In genomic region chr5:90775562-90775961, GRCm38 (mm10) we compare ENCODE assay signal across 31 mouse cellular contexts. TPM values are rescaled to one million over a fixed set of nuclear protein-coding genes. Genes with fewer than 3 reads are reported as not detected.
DNase-seq lines count a peak whose midpoint lies in the region; ATAC-seq and TF ChIP-seq lines count a peak whose summit lies in the region.
"Had no signal": no experiment of that assay in that cellular context is flagged by ENCODE, and none has a peak within 500 bp of the region (broad histone marks: within the 10 kb centered on the region; RNA-seq: fewer than 3 reads in every experiment).

No protein-coding gene starts in this region.

- no peak overlapping the region for H3K4me3 ChIP-seq in liver, embryonic 11.5 days (ENCODE audit: low read depth, low read length)
- H3K4me3 ChIP-seq in liver, postnatal 0 days (ENCODE audit: low read depth, low read length), result no peak overlapping the region
- no peak overlapping the region for H3K4me3 ChIP-seq in forebrain, embryonic 12.5 days (replicated peaks)
- H3K4me3 ChIP-seq: embryonic facial prominence, embryonic 12.5 days; forebrain, embryonic 13.5 days; hindbrain, embryonic 13.5 days; kidney, embryonic 15.5 days; midbrain, embryonic 10.5 days; neural tube, embryonic 15.5 days had no signal

- no peaks in the 10 kb centered on the region for H3K27me3 ChIP-seq in liver, embryonic 11.5 days (replicated peaks; ENCODE audit: control insufficient read depth, insufficient read depth, low read length)
- H3K27me3 ChIP-seq in liver, postnatal 0 days (ENCODE audit: insufficient read depth, low read length), result no peaks in the 10 kb centered on the region
- H3K27me3 ChIP-seq in forebrain, embryonic 12.5 days, result no peaks in the 10 kb centered on the region
- H3K27me3 ChIP-seq: embryonic facial prominence, embryonic 12.5 days; forebrain, embryonic 13.5 days; hindbrain, embryonic 13.5 days; kidney, embryonic 15.5 days; neural tube, embryonic 15.5 days had no signal

- H3K36me3 ChIP-seq in liver, embryonic 11.5 days (ENCODE audit: control insufficient read depth, insufficient read depth, low read length), result no peaks in the 10 kb centered on the region
- H3K36me3 ChIP-seq in liver, postnatal 0 days (replicated peaks; ENCODE audit: insufficient read depth, low read length), result no peaks in the 10 kb centered on the region
- H3K36me3 ChIP-seq in forebrain, embryonic 12.5 days (replicated peaks), result no peaks in the 10 kb centered on the region
- H3K36me3 ChIP-seq: embryonic facial prominence, embryonic 12.5 days; hindbrain, embryonic 13.5 days; kidney, embryonic 15.5 days; midbrain, embryonic 10.5 days; neural tube, embryonic 15.5 days had no signal

- peaks cover 8% of the 10 kb centered on the region for H3K4me1 ChIP-seq in liver, embryonic 11.5 days (replicated peaks; ENCODE audit: control insufficient read depth, insufficient read depth, low read length)
- no peaks in the 10 kb centered on the region for H3K4me1 ChIP-seq in liver, postnatal 0 days (ENCODE audit: insufficient read depth)
- no peaks in the 10 kb centered on the region for H3K4me1 ChIP-seq in forebrain, embryonic 12.5 days
- H3K4me1 ChIP-seq: embryonic facial prominence, embryonic 12.5 days; forebrain, embryonic 13.5 days; hindbrain, embryonic 13.5 days; midbrain, embryonic 10.5 days; neural tube, embryonic 15.5 days had no signal

- 54% methylated on average over 5 of the region's 5 CpGs for WGBS in liver, embryonic 11.5 days
- 40% methylated on average over 5 of the region's 5 CpGs for WGBS in liver, postnatal 0 days (ENCODE audit: insufficient replicate concordance)
- WGBS in forebrain, embryonic 12.5 days, result 94% methylated on average over 5 of the region's 5 CpGs

- no peak for TF ChIP-seq CTCF in liver, postnatal 0 days (IDR thresholded peaks at IDR 0.05; ENCODE audit: low read depth)

- H3K9ac ChIP-seq in liver, embryonic 11.5 days (ENCODE audit: low read depth, low read length), result no peak overlapping the region
- H3K9ac ChIP-seq in liver, postnatal 0 days (replicated peaks), result no peak overlapping the region
- no peak overlapping the region for H3K9ac ChIP-seq in forebrain, embryonic 12.5 days
- H3K9ac ChIP-seq: embryonic facial prominence, embryonic 12.5 days; forebrain, embryonic 13.5 days; hindbrain, embryonic 13.5 days; kidney, embryonic 15.5 days; lung, embryonic 14.5 days; neural tube, embryonic 15.5 days had no signal

- H3K9me3 ChIP-seq in liver, embryonic 11.5 days (ENCODE audit: control insufficient read depth, low read length), result no peaks in the 10 kb centered on the region
- no peaks in the 10 kb centered on the region for H3K9me3 ChIP-seq in liver, postnatal 0 days (ENCODE audit: low read length)
- H3K9me3 ChIP-seq in forebrain, embryonic 12.5 days, result no peaks in the 10 kb centered on the region
- H3K9me3 ChIP-seq: embryonic facial prominence, embryonic 12.5 days; forebrain, embryonic 13.5 days; hindbrain, embryonic 13.5 days; kidney, embryonic 15.5 days; midbrain, embryonic 10.5 days; neural tube, embryonic 15.5 days had no signal

- TF ChIP-seq EP300 in liver, postnatal 0 days (IDR thresholded peaks at IDR 0.05; ENCODE audit: low read depth), result peak; percentile 53; the same call in 1 of the 2 replicates

- no peak overlapping the region for H3K4me2 ChIP-seq in liver, embryonic 11.5 days
- H3K4me2 ChIP-seq in liver, postnatal 0 days (ENCODE audit: low read depth, low read length), result no peak overlapping the region
- no peak overlapping the region for H3K4me2 ChIP-seq in forebrain, embryonic 12.5 days
- H3K4me2 ChIP-seq: embryonic facial prominence, embryonic 12.5 days; forebrain, embryonic 13.5 days; hindbrain, embryonic 13.5 days; kidney, embryonic 15.5 days; lung, embryonic 14.5 days; neural tube, embryonic 15.5 days had no signal

- peak; percentile 10 for DNase-seq in c-Kit-positive CD71-positive TER-119-negative erythroid progenitor cells, embryonic 14.5 days (ENCODE audit: low read depth)
- no peak for DNase-seq in liver, embryonic 11.5 days (ENCODE audit: low spot score)
- DNase-seq in liver, postnatal 0 days, result no peak
- DNase-seq in testis, postnatal 14 days (ENCODE audit: low spot score), result no peak
- no peak for DNase-seq in embryo, embryonic 10.5 days (ENCODE audit: low spot score)
- no peak for DNase-seq in layer of hippocampus, postnatal 14 days (ENCODE audit: low spot score in 2 of 2)
- DNase-seq: adrenal gland, postnatal 36 days; cerebellum, adult 11 months; cerebellum, adult 9-11 months; gastrocnemius, postnatal 36 days; kidney, adult 11 months; lung, embryonic 14.5 days; spleen, adult 18-20 months; thymus, postnatal 25 days had no signal

- no peak overlapping the region for H3K27ac ChIP-seq in liver, embryonic 11.5 days (ENCODE audit: low read depth, low read length)
- H3K27ac ChIP-seq in liver, postnatal 0 days (ENCODE audit: low read depth), result no peak overlapping the region
- no peak overlapping the region for H3K27ac ChIP-seq in forebrain, embryonic 12.5 days
- H3K27ac ChIP-seq: embryonic facial prominence, embryonic 12.5 days; forebrain, embryonic 13.5 days; hindbrain, embryonic 13.5 days; kidney, embryonic 15.5 days; midbrain, embryonic 10.5 days; neural tube, embryonic 15.5 days had no signal

- peak; percentile 85 for ATAC-seq in liver, embryonic 11.5 days (replicated peaks; ENCODE audit: low FRiP score)
- peak; percentile 39 for ATAC-seq in liver, postnatal 0 days
- ATAC-seq in forebrain, embryonic 12.5 days (ENCODE audit: low FRiP score), result no peak
- ATAC-seq: forebrain, embryonic 13.5 days had no signal

RNA-seq across cellular contexts. Expression of gene Pf4, which starts 3.3 kb away (rescaled TPM):
- polyA plus RNA-seq in liver, embryonic 11.5 days (2014; fragmentation: Nextera tagmentation; extraction: Ambion mirVana), result 911 and 984 TPM in 2 replicates
- 704 and 712 TPM in 2 replicates for polyA plus RNA-seq in liver, postnatal 0 days (2015; fragmentation: Nextera tagmentation; extraction: Ambion mirVana)
- 33.7 and 41.2 TPM in 2 replicates for polyA plus RNA-seq in forebrain, embryonic 12.5 days (2016; fragmentation: Nextera tagmentation; extraction: Ambion mirVana)
- total RNA-seq in layer of hippocampus, postnatal 14 days (2021), result 1 to 10 TPM; 2.3 to 5.0 TPM

RNA-seq across cellular contexts. Expression of gene Ppbp, which starts 7.2 kb away (rescaled TPM):
- 153 and 155 TPM in 2 replicates for polyA plus RNA-seq in liver, embryonic 11.5 days (2014; fragmentation: Nextera tagmentation; extraction: Ambion mirVana)
- polyA plus RNA-seq in liver, postnatal 0 days (2015; fragmentation: Nextera tagmentation; extraction: Ambion mirVana), result 257 and 263 TPM in 2 replicates
- 4.9 and 6.6 TPM in 2 replicates for polyA plus RNA-seq in forebrain, embryonic 12.5 days (2016; fragmentation: Nextera tagmentation; extraction: Ambion mirVana)
- not detected for total RNA-seq in layer of hippocampus, postnatal 14 days (2021)
- total RNA-seq: layer of hippocampus, postnatal 10 days; midbrain, postnatal 0 days had no signal

RNA-seq across cellular contexts. Expression of gene Cxcl3, which starts 10.3 kb away (rescaled TPM):
- 0.25 TPM in 1 of 2 replicates, not detected in the other for polyA plus RNA-seq in liver, embryonic 11.5 days (2014; fragmentation: Nextera tagmentation; extraction: Ambion mirVana)
- not detected in 2 replicates for polyA plus RNA-seq in liver, postnatal 0 days (2015; fragmentation: Nextera tagmentation; extraction: Ambion mirVana)
- not detected in 2 replicates for polyA plus RNA-seq in forebrain, embryonic 12.5 days (2016; fragmentation: Nextera tagmentation; extraction: Ambion mirVana)
- total RNA-seq in layer of hippocampus, postnatal 14 days (2021), result not detected
- total RNA-seq: adrenal gland, postnatal 36 days; gastrocnemius, adult 18-20 months; gastrocnemius, postnatal 36 days; heart, adult 8-10 months; heart, postnatal 25 days; layer of hippocampus, postnatal 10 days; left cerebral cortex, adult 8-10 months; midbrain, postnatal 0 days had no signal
- polyA plus RNA-seq: cortical plate, adult 2 months; forebrain, embryonic 13.5 days; heart, embryonic 14.5 days; hindbrain, embryonic 13.5 days; kidney, embryonic 15.5 days; large intestine, adult 2 months; midbrain, embryonic 10.5 days had no signal

RNA-seq across cellular contexts. Expression of gene Cxcl5, which starts 16.4 kb away (rescaled TPM):
- polyA plus RNA-seq in liver, embryonic 11.5 days (2014; fragmentation: Nextera tagmentation; extraction: Ambion mirVana), result 1.7 and 3.1 TPM in 2 replicates
- polyA plus RNA-seq in liver, postnatal 0 days (2015; fragmentation: Nextera tagmentation; extraction: Ambion mirVana), result 1.7 and 1.9 TPM in 2 replicates
- polyA plus RNA-seq in forebrain, embryonic 12.5 days (2016; fragmentation: Nextera tagmentation; extraction: Ambion mirVana), result 0.17 TPM in 1 of 2 replicates, not detected in the other
- total RNA-seq in layer of hippocampus, postnatal 14 days (2021), result under 1 TPM in 1 of 2 experiments, not detected in 1; 0.35 TPM
- total RNA-seq: adrenal gland, postnatal 36 days; gastrocnemius, adult 18-20 months; gastrocnemius, postnatal 36 days; midbrain, postnatal 0 days had no signal
- polyA plus RNA-seq: forebrain, embryonic 13.5 days; heart, embryonic 14.5 days; kidney, embryonic 15.5 days; lung, embryonic 14.5 days had no signal

RNA-seq across cellular contexts. Expression of gene Cxcl15, which starts 18.8 kb away (rescaled TPM):
- not detected in 2 replicates for polyA plus RNA-seq in liver, embryonic 11.5 days (2014; fragmentation: Nextera tagmentation; extraction: Ambion mirVana)
- polyA plus RNA-seq in liver, postnatal 0 days (2015; fragmentation: Nextera tagmentation; extraction: Ambion mirVana), result 0.08 TPM in 1 of 2 replicates, not detected in the other
- not detected in 2 replicates for polyA plus RNA-seq in forebrain, embryonic 12.5 days (2016; fragmentation: Nextera tagmentation; extraction: Ambion mirVana)
- total RNA-seq in layer of hippocampus, postnatal 14 days (2021), result not detected
- total RNA-seq: adrenal gland, postnatal 36 days; gastrocnemius, adult 18-20 months; gastrocnemius, postnatal 36 days; heart, adult 8-10 months; heart, postnatal 25 days; layer of hippocampus, postnatal 10 days; left cerebral cortex, adult 8-10 months; midbrain, postnatal 0 days had no signal
- polyA plus RNA-seq: cortical plate, adult 2 months; forebrain, embryonic 13.5 days; heart, embryonic 14.5 days; hindbrain, embryonic 13.5 days; large intestine, adult 2 months; limb, embryonic 11.5 days; midbrain, embryonic 10.5 days; midbrain, postnatal 0 days; neural tube, embryonic 15.5 days had no signal

Comparison
In these comparisons a context has a peak if more than half of its experiments do, and no peak if none do; other contexts are left out.
1. RNA of gene Pf4, which starts 3.3 kb away (polyA plus RNA-seq): 911 to 984 TPM in liver, embryonic 11.5 days and 704 to 712 TPM in liver, postnatal 0 days; 33.7 to 41.2 TPM in forebrain, embryonic 12.5 days; every median in the first group is over 10 times any median in the second.
2. RNA of gene Ppbp, which starts 7.2 kb away (polyA plus RNA-seq): 257 to 263 TPM in liver, postnatal 0 days and 153 to 155 TPM in liver, embryonic 11.5 days; 4.9 to 6.6 TPM in forebrain, embryonic 12.5 days; every median in the first group is over 10 times any median in the second.